Mouse (Mus musculus): ENCODE measurements around the gene Kif3c. TPM values are rescaled to one million over a fixed set of nuclear protein-coding genes. Genes with fewer than 3 reads are reported as not detected.

Gene Kif3c
- polyA plus RNA-seq (2012; ENCODE audit: insufficient read depth, insufficient read length, missing spikeins): 2.2 and 2.4 TPM in 2 replicates

DNA sequence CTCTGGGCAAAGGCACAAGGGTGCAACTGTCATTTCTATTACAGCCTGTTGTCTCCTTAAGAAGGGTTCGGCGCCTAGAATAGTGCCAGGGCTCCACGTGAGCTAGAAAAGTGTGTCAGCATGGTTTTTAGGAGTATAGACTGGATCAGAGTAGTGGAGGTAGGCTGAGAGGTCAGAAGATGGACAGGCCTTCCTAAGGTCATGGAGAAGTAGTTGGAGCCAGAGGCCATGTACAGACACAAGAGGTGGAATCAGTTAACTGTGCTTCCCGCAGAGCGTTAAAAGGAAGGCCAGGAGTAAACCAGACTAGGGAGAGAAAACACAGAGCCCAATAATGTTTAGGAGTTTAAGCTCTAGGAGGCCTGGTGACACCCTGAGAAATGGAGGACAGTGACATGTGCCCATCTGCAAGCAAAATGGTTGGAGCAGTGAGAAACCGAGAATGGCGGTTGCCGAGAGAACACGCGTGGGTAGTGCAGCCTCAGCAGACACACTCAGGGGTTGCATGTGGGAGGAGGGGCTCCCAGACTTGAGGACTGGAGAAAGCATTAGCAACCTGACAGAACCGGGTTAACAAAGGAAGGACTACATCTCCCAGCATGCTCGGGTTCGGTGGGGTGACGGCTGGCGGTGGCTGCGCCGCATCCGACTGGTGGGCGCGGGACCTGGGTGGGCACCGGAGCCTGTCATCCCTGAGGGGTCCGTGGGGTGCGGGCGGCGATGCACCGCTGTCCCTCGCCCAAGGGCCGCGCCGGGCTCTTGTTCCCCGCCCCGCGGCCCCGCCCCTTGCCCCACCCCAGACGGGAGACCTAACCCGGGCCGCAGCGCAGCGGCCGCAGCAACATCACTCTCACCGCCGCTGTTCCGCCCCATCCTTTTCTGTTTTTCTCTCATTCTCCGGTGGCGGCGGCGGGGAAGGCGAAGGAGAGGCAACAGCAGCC lies at the start of gene Kif3c:
Gene Kif3c, plus strand, starts transcription at position 625 of the 941 bp plus-strand sequence.
- H3K27ac ChIP-seq (replicated peaks; ENCODE audit: low read depth, low read length): no peak within 1 kb of the TSS
- peak within 1 kb of the TSS; percentile 84 for H3K4me3 ChIP-seq (ENCODE audit: insufficient read depth, low read depth, low read length)
- peaks cover 6% of the 10 kb centered on the region; the same call in 1 of the 2 replicates for H3K4me1 ChIP-seq (ENCODE audit: control insufficient read depth, insufficient read depth, insufficient read length, low read length)

GRCm38 (mm10) chr12:3316083-3316482 lies 48.8 kb upstream of the Kif3c start:
- Histone ChIP-seq H3K4me3 (ENCODE audit: insufficient read depth, low read depth, low read length) (no peak overlapping the region), H3K27ac (replicated peaks; ENCODE audit: low read depth, low read length) (no peak overlapping the region), H3K4me1 (ENCODE audit: control insufficient read depth, insufficient read depth, insufficient read length, low read length) (no peaks in the 10 kb centered on the region)

- Histone ChIP-seq H3K27ac (replicated peaks; ENCODE audit: low read depth, low read length) (no peak overlapping the region), H3K4me1 (ENCODE audit: control insufficient read depth, insufficient read depth, insufficient read length, low read length) (no peaks in the 10 kb centered on the region), H3K4me3 (ENCODE audit: insufficient read depth, low read depth, low read length) (no peak overlapping the region)
These were observed 48.0 kb upstream of the Kif3c start for GRCm38 (mm10) chr12:3316937-3317336.

- Histone ChIP-seq H3K4me3 (ENCODE audit: insufficient read depth, low read depth, low read length) (no peak overlapping the region), H3K4me1 (ENCODE audit: control insufficient read depth, insufficient read depth, insufficient read length, low read length) (no peaks in the 10 kb centered on the region), H3K27ac (replicated peaks; ENCODE audit: low read depth, low read length) (no peak overlapping the region)
These were observed 45.6 kb upstream of the Kif3c start for GRCm38 (mm10) chr12:3319377-3319776.

DNA sequence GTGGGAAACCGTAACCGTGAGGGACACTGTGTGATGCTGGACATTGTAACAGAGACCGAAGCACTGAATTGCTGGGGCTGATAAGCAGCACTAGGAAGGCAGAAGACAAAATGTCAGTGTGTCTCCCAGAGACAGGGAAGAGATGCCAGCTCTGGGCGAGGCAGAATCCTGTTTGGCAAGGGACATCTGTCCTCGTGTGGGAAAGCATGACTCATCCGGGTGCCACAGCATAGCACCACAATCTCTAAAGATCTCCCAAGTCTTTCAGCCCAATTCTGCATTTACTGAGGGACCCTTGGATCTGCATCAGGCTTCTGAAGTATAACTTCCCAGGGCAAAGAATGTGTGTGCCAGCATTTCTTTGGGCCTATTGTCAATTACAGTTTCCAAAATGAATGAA lies 41.7 kb upstream of the Kif3c start:
- Histone ChIP-seq H3K27ac (replicated peaks; ENCODE audit: low read depth, low read length) (no peak overlapping the region), H3K4me1 (ENCODE audit: control insufficient read depth, insufficient read depth, insufficient read length, low read length) (no peaks in the 10 kb centered on the region), H3K4me3 (ENCODE audit: insufficient read depth, low read depth, low read length) (no peak overlapping the region)

- no peak overlapping the region for H3K4me3 ChIP-seq (ENCODE audit: insufficient read depth, low read depth, low read length)
- H3K27ac ChIP-seq (replicated peaks; ENCODE audit: low read depth, low read length): no peak overlapping the region
- no peaks in the 10 kb centered on the region for H3K4me1 ChIP-seq (ENCODE audit: control insufficient read depth, insufficient read depth, insufficient read length, low read length)
These were observed 39.7 kb upstream of the Kif3c start for GRCm38 (mm10) chr12:3325232-3325631.

DNA sequence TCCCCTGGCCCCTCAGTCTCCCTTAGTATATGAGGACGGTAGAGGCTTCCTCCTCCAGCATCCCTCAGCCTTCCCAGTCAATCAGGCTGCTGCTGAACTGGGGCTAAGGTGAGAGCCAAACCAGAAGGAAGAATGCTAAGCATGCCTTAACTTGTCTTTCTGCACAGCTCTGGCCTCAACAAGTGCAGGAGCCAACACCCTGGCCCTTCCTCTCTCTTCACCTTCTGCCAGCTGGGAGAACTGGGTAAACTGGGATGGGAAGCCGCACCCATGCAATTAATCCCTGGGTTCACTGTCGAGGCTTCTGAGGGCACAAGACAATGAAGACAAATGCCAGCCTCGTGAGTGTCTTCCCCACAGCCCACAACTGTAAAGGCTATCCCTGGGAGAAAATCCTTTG lies 35.3 kb upstream of the Kif3c start:
- H3K27ac ChIP-seq (replicated peaks; ENCODE audit: low read depth, low read length): no peak overlapping the region
- no peak overlapping the region for H3K4me3 ChIP-seq (ENCODE audit: insufficient read depth, low read depth, low read length)
- H3K4me1 ChIP-seq (ENCODE audit: control insufficient read depth, insufficient read depth, insufficient read length, low read length): no peaks in the 10 kb centered on the region

DNA sequence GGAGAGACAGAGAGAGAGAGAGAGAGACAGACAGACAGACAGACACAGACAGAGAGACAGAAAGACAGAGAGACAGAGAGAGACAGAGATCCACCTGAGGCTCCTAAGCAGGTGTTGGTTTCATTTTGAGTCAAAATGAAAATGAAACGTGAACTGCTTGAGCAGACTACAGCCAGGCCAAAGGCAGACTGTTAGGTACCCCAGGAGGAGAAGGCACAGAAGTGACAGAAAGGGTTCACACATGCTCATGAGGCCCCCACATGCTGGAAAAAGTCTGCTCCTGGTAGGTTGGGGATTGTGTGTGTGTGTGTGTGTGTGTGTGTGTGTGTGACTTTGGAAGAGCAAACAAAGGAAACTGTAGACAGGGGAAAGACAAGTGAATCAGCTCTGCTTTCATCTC lies 26.0 kb upstream of the Kif3c start:
- Histone ChIP-seq H3K27ac (replicated peaks; ENCODE audit: low read depth, low read length) (no peak overlapping the region), H3K4me3 (ENCODE audit: insufficient read depth, low read depth, low read length) (no peak overlapping the region), H3K4me1 (ENCODE audit: control insufficient read depth, insufficient read depth, insufficient read length, low read length) (no peaks in the 10 kb centered on the region)

GRCm38 (mm10) chr12:3344155-3344554 lies 20.8 kb upstream of the Kif3c start:
- H3K4me3 ChIP-seq (ENCODE audit: insufficient read depth, low read depth, low read length): no peak overlapping the region
- H3K4me1 ChIP-seq (ENCODE audit: control insufficient read depth, insufficient read depth, insufficient read length, low read length): peaks cover 3% of the 10 kb centered on the region; the same call in 1 of the 2 replicates
- H3K27ac ChIP-seq (replicated peaks; ENCODE audit: low read depth, low read length): no peak overlapping the region

DNA sequence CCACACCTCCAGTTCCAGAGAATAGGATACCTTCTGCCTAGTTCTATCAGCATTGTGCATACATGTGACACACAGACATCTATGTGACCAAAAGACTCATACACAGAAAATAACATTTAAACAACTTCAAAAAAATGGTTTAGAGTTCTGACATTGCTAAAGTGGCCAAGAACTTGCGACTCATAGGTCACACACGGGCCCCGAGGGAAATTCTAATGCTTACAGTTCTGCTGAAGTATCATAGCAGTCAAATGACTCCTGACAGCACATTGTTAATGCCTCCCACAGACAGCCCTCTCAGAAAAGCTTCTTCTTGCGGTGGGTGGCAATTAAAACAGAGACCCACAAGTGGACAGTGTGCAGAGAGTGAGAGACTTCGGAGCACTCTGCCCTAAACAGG lies 19.9 kb upstream of the Kif3c start:
- Histone ChIP-seq H3K4me3 (ENCODE audit: insufficient read depth, low read depth, low read length) (no peak overlapping the region), H3K27ac (replicated peaks; ENCODE audit: low read depth, low read length) (no peak overlapping the region), H3K4me1 (ENCODE audit: control insufficient read depth, insufficient read depth, insufficient read length, low read length) (peaks cover 7% of the 10 kb centered on the region)

DNA sequence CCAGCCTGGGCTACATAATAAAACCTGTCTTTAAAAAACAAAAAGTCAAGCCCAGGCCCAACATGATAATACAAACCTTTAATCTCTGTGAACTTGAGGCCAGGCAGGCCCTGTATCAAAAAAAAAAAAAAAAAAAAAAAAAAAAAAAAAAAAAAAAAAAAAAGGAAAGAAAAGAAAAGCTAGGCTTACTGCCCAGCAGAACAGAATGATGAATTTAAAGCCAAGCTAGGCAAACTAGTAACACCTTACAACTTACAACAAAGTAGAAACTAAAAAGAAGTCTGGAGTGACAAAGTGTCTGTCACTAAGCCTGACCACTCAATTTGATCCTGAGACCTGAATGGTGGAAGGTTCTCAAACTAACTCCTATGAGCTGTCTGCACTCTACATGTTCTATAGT lies 17.2 kb upstream of the Kif3c start:
- H3K27ac ChIP-seq (replicated peaks; ENCODE audit: low read depth, low read length): no peak overlapping the region

GRCm38 (mm10) chr12:3349387-3349786 lies 15.5 kb upstream of the Kif3c start:
- Histone ChIP-seq H3K27ac (replicated peaks; ENCODE audit: low read depth, low read length) (peak overlapping the region; percentile 77), H3K4me3 (ENCODE audit: insufficient read depth, low read depth, low read length) (no peak overlapping the region), H3K4me1 (ENCODE audit: control insufficient read depth, insufficient read depth, insufficient read length, low read length) (peaks cover 8% of the 10 kb centered on the region)

More for the DNA sequence above, 17.2 kb upstream of the Kif3c start:
- Histone ChIP-seq H3K4me3 (ENCODE audit: insufficient read depth, low read depth, low read length) (no peak overlapping the region), H3K4me1 (ENCODE audit: control insufficient read depth, insufficient read depth, insufficient read length, low read length) (peaks cover 8% of the 10 kb centered on the region)

DNA sequence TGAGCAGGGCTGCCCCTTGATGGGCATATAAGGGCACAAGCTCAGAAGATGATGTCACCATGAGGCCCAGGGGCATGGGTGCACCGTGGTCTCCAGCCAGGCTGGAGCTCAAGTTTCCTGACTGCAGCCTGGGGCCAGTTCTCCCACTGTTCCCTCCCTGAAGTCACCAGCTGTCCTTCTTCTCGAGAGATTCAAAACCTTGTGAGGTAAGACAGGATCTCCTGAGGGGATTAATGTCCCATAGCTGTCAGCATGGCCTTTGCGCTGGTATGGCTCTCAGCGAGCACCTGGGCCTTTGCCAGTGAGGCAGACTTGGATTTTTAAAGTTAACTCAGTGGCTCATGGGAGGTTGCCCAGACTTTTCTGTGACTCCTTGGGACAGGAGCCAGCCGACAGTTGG lies 14.8 kb upstream of the Kif3c start:
- peak overlapping the region; percentile 77 for H3K27ac ChIP-seq (replicated peaks; ENCODE audit: low read depth, low read length)
- no peak overlapping the region for H3K4me3 ChIP-seq (ENCODE audit: insufficient read depth, low read depth, low read length)
- peaks cover 8% of the 10 kb centered on the region for H3K4me1 ChIP-seq (ENCODE audit: control insufficient read depth, insufficient read depth, insufficient read length, low read length)

GRCm38 (mm10) chr12:3352216-3352615 lies 12.7 kb upstream of the Kif3c start:
- H3K4me3 ChIP-seq (ENCODE audit: insufficient read depth, low read depth, low read length): no peak overlapping the region
- H3K27ac ChIP-seq (replicated peaks; ENCODE audit: low read depth, low read length): no peak overlapping the region

GRCm38 (mm10) chr12:3355068-3355467 lies 9.9 kb upstream of the Kif3c start:
- H3K4me1 ChIP-seq (ENCODE audit: control insufficient read depth, insufficient read depth, insufficient read length, low read length): peaks cover under 1% of the 10 kb centered on the region; the same call in 1 of the 2 replicates
- H3K27ac ChIP-seq (replicated peaks; ENCODE audit: low read depth, low read length): no peak overlapping the region
- no peak overlapping the region for H3K4me3 ChIP-seq (ENCODE audit: insufficient read depth, low read depth, low read length)

More at GRCm38 (mm10) chr12:3352216-3352615, 12.7 kb upstream of the Kif3c start:
- H3K4me1 ChIP-seq (ENCODE audit: control insufficient read depth, insufficient read depth, insufficient read length, low read length): peaks cover 5% of the 10 kb centered on the region

- Histone ChIP-seq H3K27ac (replicated peaks; ENCODE audit: low read depth, low read length) (no peak overlapping the region), H3K4me3 (ENCODE audit: insufficient read depth, low read depth, low read length) (peak overlapping the region; percentile 36), H3K4me1 (ENCODE audit: control insufficient read depth, insufficient read depth, insufficient read length, low read length) (no peaks in the 10 kb centered on the region)
These were observed 8.1 kb upstream of the Kif3c start for GRCm38 (mm10) chr12:3356824-3357223.

Measured in brown adipose tissue, adult 24 weeks (tissue).